Mouse (Mus musculus) right cerebral cortex, postnatal 14 days (tissue): Measurements from ENCODE around the gene Gucy2f.
"Not testable (repeated sequence)": the region's sequence is repeated elsewhere in the genome, so short reads cannot be mapped to it uniquely, and the experiment has no call there.

Source experiments
- DNase-seq: peaks from one replicate; pipeline ENCODE4 v3.0.0; 2022

Gene Gucy2f

GRCm38 (mm10) chrX:142196831-142197230 is at the start of gene Gucy2f:
Gene Gucy2f (minus strand): TSS chrX:142196931.
- no peak for DNase-seq

DNA sequence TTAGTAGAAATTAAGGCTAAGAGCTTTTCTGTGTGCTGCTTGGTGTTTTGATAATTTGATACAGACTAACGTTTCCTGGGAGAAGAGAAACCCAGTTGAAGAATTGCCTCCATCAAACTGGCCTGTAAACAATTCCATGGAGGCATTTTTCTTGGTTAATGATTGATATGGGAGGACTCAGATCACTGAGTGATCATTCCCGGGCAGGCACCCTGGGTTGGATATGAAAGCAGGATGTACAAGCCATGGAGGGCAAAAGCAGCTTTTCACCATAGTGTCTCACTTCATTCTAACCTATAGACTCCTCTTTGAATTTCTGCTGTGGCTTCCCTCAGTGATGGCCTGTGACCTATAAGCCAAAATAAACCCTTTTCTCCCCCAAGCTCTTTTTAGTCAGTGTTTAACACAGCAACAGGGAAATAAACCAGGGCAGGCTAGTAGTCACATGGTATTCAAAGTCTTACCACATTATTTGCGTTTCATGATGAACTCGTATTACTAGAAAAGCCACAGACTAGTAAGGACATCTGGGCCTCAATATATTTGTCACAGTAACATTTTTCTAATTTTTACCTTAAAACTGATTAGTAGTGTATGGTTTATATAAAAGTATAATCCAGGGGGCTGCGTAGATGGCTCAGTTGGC is 49.1 kb upstream of the Gucy2f start:
- no peak for DNase-seq

DNA sequence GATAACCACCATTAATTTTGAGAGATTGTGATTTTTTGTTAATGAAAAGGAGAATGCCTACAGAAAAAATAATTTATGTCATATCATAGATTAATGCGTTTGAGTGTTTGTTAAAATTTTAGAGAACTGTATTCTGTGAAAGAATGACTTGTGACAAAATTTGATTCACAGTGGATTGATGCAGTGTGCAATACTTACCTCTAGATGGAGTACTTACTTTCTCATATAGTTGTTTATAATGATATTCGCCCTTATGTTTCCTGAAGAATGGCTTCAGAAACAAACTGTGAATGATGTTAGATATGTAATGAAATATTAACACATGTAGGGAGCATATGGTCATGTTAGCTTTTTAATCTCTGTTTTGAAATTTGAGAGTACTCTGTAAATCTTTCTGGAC is 40.4 kb upstream of the Gucy2f start:
- DNase-seq: no peak

- not testable (repeated sequence) for DNase-seq
Measured at GRCm38 (mm10) chrX:142236146-142236545, 39.4 kb upstream of the Gucy2f start.

- DNase-seq: no peak
Measured at GRCm38 (mm10) chrX:142228769-142229158, 32.0 kb upstream of the Gucy2f start.

GRCm38 (mm10) chrX:142228055-142228768 is 31.5 kb upstream of the Gucy2f start:
- peak; percentile 57 for DNase-seq

- no peak for DNase-seq
Measured at GRCm38 (mm10) chrX:142227398-142228054, 30.8 kb upstream of the Gucy2f start.

DNA sequence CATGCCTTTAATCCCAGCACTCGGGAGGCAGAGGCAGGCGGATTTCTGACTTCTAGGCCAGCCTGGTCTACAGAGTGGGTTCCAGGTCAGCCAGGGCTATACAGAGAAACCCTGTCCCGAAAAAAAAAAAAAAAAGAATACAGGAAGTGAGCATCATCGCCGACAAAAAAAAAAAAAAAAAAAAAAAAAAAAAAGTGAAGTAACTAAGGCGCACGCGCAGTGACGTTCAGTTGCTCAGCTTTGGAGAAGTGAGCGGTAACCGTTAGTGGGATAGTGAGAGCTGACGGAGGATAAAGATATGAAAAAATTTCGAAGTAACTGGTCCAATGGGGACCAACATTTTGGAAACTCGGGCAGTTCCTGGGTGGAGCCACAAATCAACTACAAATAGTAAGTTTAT is 29.8 kb upstream of the Gucy2f start, which contains the start of gene Nxt2:
Gene Nxt2 (plus strand): TSS at position 229 of the 400 bp plus-strand sequence.
- DNase-seq: no peak

GRCm38 (mm10) chrX:142200295-142200694 is 3.6 kb upstream of the Gucy2f start:
- no peak for DNase-seq

GRCm38 (mm10) chrX:142195551-142195950 is 1.2 kb downstream of the Gucy2f start:
- DNase-seq: no peak

DNA sequence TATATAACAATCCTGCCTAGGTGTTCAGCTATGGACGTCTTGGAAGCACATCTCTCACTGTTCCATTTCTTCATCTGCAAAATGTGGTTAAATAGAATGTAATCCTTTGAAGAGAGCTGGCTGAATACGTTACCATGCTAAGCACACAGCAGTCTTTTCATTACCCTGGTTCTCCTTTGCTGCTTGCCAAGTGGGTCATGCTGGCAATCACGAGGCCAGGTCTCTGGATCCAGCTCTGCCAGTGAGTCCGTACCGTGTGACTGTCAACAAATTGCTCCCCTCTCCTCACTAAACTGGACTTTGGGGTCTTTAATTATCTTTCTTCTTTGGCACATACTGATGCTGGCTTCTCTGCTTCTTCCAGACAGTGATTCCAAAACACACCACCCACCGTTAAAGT is 2.3 kb downstream of the Gucy2f start:
- no peak for DNase-seq

DNA sequence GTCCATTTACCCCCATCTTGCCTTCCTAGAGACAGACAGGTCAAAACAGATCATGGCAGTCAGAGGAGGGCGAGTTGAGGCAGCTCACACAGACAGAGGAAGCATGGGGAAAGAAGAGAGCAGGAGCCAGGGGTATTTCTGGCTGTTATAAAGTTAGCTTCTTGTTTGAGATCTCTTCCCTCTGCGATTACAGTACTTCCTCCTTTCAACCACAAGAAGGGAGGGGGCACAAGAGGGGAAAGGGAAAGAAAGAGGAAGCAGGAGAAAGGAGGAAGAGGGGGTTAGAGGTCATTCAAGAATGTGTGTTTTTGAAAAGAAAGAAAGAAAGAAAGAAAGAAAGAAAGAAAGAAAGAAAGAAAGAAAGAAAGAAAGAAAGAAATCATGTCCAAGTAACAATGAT is 6.4 kb downstream of the Gucy2f start:
- DNase-seq: no peak

DNA sequence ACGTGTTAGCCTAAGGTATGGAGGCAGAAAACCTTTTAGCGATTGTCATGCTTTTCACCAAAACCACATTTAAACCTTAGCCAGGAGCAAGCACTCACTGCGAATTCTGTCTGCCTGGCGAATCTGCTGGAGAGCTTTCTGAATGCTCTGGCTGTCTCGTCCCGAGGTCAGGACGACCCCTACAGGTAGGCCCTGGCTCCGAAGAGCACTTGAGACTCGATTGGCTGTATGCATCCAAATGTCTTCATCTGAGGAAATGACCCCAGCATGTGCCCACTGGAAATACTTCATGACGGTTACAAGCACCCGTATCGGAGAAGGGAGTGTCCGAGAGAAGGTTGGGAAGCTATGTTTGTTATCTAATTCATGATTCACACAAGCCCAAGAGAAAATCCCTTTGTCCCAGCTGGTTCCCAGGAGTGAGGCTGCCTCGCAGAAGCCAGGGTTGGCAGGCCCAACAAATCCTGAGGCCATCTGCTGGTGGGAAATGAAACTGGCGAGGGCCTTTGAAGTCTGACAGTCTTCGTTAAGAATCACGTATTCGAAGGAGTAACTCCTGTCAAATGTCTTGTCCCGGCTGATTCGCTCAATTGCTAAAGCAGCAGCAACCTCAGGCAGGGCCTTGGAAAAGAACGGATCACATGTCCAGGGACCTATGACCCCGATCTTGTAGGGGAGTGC is 7.6 kb downstream of the Gucy2f start:
- peak; percentile 44 for DNase-seq

GRCm38 (mm10) chrX:142182026-142182425 is 14.7 kb downstream of the Gucy2f start:
- DNase-seq: no peak

DNA sequence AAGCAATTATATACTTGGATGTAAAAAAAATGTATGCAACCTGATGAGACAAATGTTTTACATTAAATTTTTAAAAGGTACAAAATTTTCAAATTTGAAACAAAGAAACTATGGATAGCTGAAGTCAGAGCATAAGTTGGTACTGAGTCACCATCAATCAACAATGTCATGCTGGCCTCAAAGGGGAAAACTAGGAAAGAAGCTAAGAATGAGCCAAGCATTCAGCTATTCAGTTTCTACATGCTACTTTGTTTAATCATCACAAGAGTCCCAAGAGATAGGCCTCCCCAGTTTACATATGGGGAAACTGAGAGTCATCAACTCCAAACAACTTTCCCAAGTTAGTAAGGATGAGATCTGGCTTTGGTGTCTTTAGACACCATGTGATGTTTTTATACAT is 19.8 kb downstream of the Gucy2f start:
- DNase-seq: no peak

GRCm38 (mm10) chrX:142115779-142116178 is 81.0 kb downstream of the Gucy2f start:
- no peak for DNase-seq

GRCm38 (mm10) chrX:142111236-142111635 is 85.5 kb downstream of the Gucy2f start:
- no peak for DNase-seq

- peak; percentile 6 for DNase-seq
Measured at GRCm38 (mm10) chrX:142096904-142097303, 99.8 kb downstream of the Gucy2f start.

DNA sequence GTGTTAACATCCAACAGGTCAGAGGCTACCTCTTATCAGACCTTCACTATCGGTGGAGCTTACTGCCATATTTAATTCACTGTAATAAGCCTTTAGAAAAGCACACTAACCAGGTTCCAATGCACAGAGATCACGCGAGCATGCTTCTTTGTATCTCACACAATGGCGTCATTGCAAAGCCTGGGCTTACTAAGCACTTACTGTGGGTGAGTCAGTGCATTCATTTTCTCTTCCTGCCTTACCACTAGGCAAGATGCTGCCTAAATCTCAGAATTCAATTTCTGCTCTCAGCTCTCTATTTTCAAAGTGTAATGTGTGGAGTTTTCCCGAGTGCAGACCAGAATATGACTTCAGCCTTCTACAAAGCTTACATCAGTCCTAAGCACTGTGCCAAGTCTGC is 101.2 kb downstream of the Gucy2f start:
- no peak for DNase-seq

- no peak for DNase-seq
Measured at GRCm38 (mm10) chrX:142062585-142062984, 134.1 kb downstream of the Gucy2f start.
